In the genomic region with DNA sequence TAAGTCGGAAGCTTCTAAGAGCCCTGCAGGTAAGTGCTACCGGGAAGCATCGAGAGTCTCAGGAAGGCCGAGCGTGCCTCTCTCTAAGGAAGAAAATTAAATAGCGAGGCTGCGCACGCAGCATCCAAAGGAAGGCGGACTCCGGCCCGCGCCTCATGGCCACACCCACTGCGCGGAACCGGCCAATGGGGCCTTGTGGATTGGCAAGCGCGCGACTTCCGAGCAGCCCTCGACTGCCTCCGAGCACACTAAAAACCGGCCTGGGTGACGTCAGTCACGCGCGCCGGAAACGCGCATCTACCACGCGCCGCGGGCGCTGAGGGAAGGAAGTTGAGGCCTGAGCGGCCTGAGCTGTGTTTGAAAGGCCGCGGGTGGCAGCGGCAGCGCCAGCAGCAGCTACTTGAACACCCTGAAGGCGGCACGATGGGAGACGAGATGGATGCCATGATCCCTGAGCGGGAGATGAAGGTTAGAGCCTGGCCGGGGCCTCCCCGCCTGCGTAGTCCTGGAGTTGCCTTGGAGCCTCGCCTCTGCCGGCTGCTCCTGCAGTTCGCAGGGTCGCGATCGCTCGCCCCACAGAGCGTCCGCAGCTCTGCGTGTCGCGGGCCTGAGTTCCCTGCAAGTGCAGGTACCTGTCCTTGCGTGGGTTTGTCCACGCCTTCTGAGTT, we compare ENCODE assay signal across 8 mouse cellular contexts. TPM values are rescaled to one million over a fixed set of nuclear protein-coding genes. Genes with fewer than 3 reads are reported as not detected.
DNase-seq lines count a peak whose midpoint lies in the region; ATAC-seq lines count a peak whose summit lies in the region.

A gene (plus strand): TSS at position 296 of the 668 bp plus-strand sequence.

- ATAC-seq in CD4-positive, CD25-positive, alpha-beta regulatory T cell, adult 4 months = peak; percentile 100
- ATAC-seq in heart, embryonic 14.5 days (ENCODE audit: insufficient number of reproducible peaks, insufficient read depth, low FRiP score, low read depth) = peak; percentile 97
- peak; percentile 99 for ATAC-seq in liver, embryonic 13.5 days (ENCODE audit: low read depth)
- peak; percentile 100 for ATAC-seq in stomach, embryonic 16.5 days (ENCODE audit: insufficient read depth, low FRiP score)

- H3K27me3 ChIP-seq in heart, embryonic 14.5 days (ENCODE audit: control insufficient read depth, insufficient read depth, low read length) = no peaks in the 10 kb centered on the region
- 0 out of 2 replicates have a peak, but pooled peaks cover 3% of the 10 kb centered on the region for H3K27me3 ChIP-seq in liver, embryonic 13.5 days
- H3K27me3 ChIP-seq in stomach, embryonic 16.5 days (ENCODE audit: control insufficient read depth, insufficient read depth, low read length) = no peaks in the 10 kb centered on the region

- peak within 1 kb of the TSS; percentile 99 for H3K4me2 ChIP-seq in heart, embryonic 14.5 days (ENCODE audit: low read length)
- peak within 1 kb of the TSS; percentile 94 for H3K4me2 ChIP-seq in liver, embryonic 13.5 days
- peak within 1 kb of the TSS; percentile 90 for H3K4me2 ChIP-seq in stomach, embryonic 16.5 days (ENCODE audit: low read depth, low read length)

- peak within 1 kb of the TSS; percentile 94 to 97 for H3K4me3 ChIP-seq in heart, embryonic 14.5 days (ENCODE audit: control insufficient read depth in 1 of 2, insufficient read depth in 1 of 2, low read depth in 1 of 2, low read length in 2 of 2)
- peak within 1 kb of the TSS; percentile 99 for H3K4me3 ChIP-seq in liver, embryonic 13.5 days (replicated peaks)
- H3K4me3 ChIP-seq in stomach, embryonic 16.5 days (replicated peaks; ENCODE audit: low read length) = peak within 1 kb of the TSS; percentile 74

- under 1% methylated on average over 60 of the region's 60 CpGs for WGBS in heart, embryonic 14.5 days
- WGBS in liver, embryonic 13.5 days (ENCODE audit: insufficient replicate concordance) = under 1% methylated on average over 60 of the region's 60 CpGs
- WGBS in stomach, embryonic 16.5 days = under 1% methylated on average over 60 of the region's 60 CpGs

- DNase-seq in c-Kit-negative CD71-positive TER-119-positive erythroid progenitor cells, embryonic 14.5 days (ENCODE audit: low read depth, low spot score) = peak; percentile 96
- DNase-seq in fibroblast of lung, adult 2 months (ENCODE audit: low read depth) = peak; percentile 92
- DNase-seq in kidney, postnatal 14 days = peak; percentile 100
- peak; percentile 98 for DNase-seq in liver, embryonic 13.5 days
- peak; percentile 100 for DNase-seq in neural tube, embryonic 10.5 days (ENCODE audit: extremely low spot score, low spot score)

- H3K4me1 ChIP-seq in heart, embryonic 14.5 days (ENCODE audit: control insufficient read depth in 2 of 2, insufficient read depth in 2 of 2, low read length in 2 of 2) = peaks cover 3 to 10% of the 10 kb centered on the region in 2 experiments; a peak in 3 of 4 replicates
- H3K4me1 ChIP-seq in liver, embryonic 13.5 days (replicated peaks) = peaks cover 22% of the 10 kb centered on the region
- peaks cover 14% of the 10 kb centered on the region for H3K4me1 ChIP-seq in stomach, embryonic 16.5 days (ENCODE audit: control insufficient read depth, insufficient read depth, low read length)

- peaks cover 59% of the 10 kb centered on the region for H3K36me3 ChIP-seq in heart, embryonic 14.5 days (ENCODE audit: control insufficient read depth, insufficient read depth, low read length)
- peaks cover 29% of the 10 kb centered on the region for H3K36me3 ChIP-seq in liver, embryonic 13.5 days
- H3K36me3 ChIP-seq in stomach, embryonic 16.5 days (ENCODE audit: control insufficient read depth, insufficient read depth, low read length) = peaks cover 18% of the 10 kb centered on the region

- H3K9ac ChIP-seq in heart, embryonic 14.5 days (ENCODE audit: low read length) = peak within 1 kb of the TSS; percentile 97
- H3K9ac ChIP-seq in liver, embryonic 13.5 days = peak within 1 kb of the TSS; percentile 88
- peak within 1 kb of the TSS; percentile 79 for H3K9ac ChIP-seq in stomach, embryonic 16.5 days (ENCODE audit: low read length)

- H3K27ac ChIP-seq in heart, embryonic 14.5 days (replicated peaks in 1 of 2; ENCODE audit: control insufficient read depth in 1 of 2, insufficient read depth in 1 of 2, low read depth in 2 of 2, low read length in 2 of 2) = peak within 1 kb of the TSS; percentile 67 to 68
- peak within 1 kb of the TSS; percentile 69 for H3K27ac ChIP-seq in liver, embryonic 13.5 days
- peak within 1 kb of the TSS; percentile 80 for H3K27ac ChIP-seq in stomach, embryonic 16.5 days (ENCODE audit: low read length)

- H3K9me3 ChIP-seq in heart, embryonic 14.5 days (ENCODE audit: control insufficient read depth, low read length) = no peaks in the 10 kb centered on the region
- no peaks in the 10 kb centered on the region for H3K9me3 ChIP-seq in liver, embryonic 13.5 days (replicated peaks)
- H3K9me3 ChIP-seq in stomach, embryonic 16.5 days (replicated peaks; ENCODE audit: control insufficient read depth, low read length) = no peaks in the 10 kb centered on the region

RNA-seq across cellular contexts. Expression of the gene that starts here (rescaled TPM):
- 100 to 1,000 TPM in 1 of 2 experiments, 10 to 100 TPM in 1; 87.6 to 102 TPM for polyA plus RNA-seq in CD4-positive, CD25-positive, alpha-beta regulatory T cell, adult 4 months (2017; shearing (Covaris generic))
- 46.2 and 48.5 TPM in 2 replicates for polyA plus RNA-seq in heart, embryonic 14.5 days (2014; fragmentation: Nextera tagmentation; extraction: Ambion mirVana)
- polyA plus RNA-seq in liver, embryonic 13.5 days (2015; fragmentation: Nextera tagmentation; extraction: Ambion mirVana) = 59.8 and 71.9 TPM in 2 replicates
- 56.5 and 58.8 TPM in 2 replicates for polyA plus RNA-seq in stomach, embryonic 16.5 days (2015; fragmentation: Nextera tagmentation; extraction: Ambion mirVana)

Comparison
In these comparisons a context has a peak if more than half of its experiments do, and no peak if none do; other contexts are left out.
1. Peak in every context shown above with its lines: DNase-seq, ATAC-seq, H3K4me3 ChIP-seq and H3K27ac ChIP-seq.